Mouse (Mus musculus): Measurements from ENCODE around the gene Neurl4.

DNA sequence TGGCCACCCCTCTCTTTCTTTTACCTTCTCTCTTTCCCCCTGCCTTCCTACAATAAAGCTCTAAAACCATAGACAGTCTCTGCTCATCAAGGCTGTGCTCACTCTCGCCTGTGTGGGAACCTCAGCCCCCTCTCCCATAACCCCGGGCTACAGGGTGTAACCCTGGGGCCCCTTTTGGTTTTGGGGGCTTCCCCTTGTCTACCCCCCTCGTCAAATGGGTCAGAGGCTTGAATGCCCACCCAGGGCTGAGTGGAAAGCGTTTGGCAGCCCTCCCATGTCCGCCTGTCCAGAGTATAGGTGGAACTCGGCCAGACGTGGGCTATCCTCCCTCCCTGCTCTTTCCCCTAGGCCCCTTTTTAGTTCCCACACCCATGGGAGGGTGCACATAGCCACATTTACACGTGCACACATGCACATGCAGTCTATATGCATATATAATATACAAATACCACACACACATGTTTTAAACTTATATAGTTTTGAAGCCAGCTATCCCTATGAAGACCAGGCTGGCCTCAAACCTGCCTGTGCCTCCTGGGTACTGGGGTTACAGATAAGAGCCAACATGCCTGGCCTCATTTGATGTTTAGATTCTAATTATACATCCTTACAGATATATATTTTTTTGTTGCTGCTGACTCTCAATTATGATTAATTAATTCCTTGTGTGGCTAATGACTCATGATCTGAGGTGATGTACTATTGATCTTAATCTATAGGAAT lies 36.6 kb upstream of the Neurl4 start:
- no peak for TF ChIP-seq CEBPB (IDR thresholded peaks at IDR 0.05; ENCODE audit: insufficient read depth, poor library complexity, severe bottlenecking)
- no peak for TF ChIP-seq MAX (IDR thresholded peaks at IDR 0.05; ENCODE audit: low read depth)
- no peak for TF ChIP-seq MYOD1 (IDR thresholded peaks at IDR 0.05; ENCODE audit: control insufficient read depth in 1 of 3, insufficient read length in 2 of 3, low read depth in 2 of 3)
- TF ChIP-seq POLR2A (IDR thresholded peaks at IDR 0.05; ENCODE audit: insufficient read length, low read depth), result no peak

Data from myocyte (in vitro differentiated cells).